Mouse (Mus musculus): ENCODE data around the gene Znrf1. TPM values are rescaled to one million over a fixed set of nuclear protein-coding genes. Genes with fewer than 3 reads are reported as not detected.
A peak's percentile ranks its signal among the peaks of the same experiment; 100 is the strongest.

The Znrf1 gene
- polyA plus RNA-seq, 1 experiment from 2014 or later, result 45.6 TPM

DNA sequence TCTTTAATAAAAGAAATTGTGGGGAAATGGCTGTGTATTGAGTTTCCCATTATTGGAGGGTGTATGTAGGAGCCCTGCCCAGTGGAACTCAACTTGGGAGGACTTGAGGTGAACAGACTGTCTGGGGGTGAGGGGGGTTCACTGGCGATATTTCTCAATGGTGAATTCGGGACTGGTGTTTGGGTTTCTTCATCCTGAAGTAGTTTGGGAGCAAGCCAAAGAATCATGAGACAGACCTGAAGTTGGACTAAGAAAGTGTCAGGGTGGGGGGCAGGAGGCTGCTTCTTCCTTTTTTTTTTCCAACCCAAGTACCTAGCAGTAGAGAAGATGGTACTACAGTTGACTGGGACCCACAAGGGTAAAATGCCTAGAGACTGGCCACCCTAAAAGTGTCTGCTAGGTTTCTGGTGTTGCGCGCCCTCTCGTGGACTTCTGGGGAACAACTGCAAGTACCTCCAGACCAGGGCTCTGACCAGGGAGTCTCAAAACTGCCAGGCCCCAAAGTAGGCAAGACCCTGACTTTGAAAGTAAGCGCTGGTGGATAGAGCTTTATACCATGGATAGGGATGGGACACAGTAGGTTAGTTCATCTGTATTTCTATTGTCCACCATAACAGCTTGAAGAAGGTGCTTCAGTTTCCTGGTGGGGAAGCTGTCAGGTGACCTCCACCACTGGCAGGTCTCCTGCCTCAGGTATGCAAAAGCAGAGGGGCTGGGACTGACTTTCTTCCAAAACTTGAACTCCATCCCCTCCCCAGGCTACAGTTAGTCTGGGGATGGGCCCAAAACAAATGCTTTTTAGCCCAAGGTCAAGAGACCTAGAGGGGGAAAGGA, 90.0 kb downstream of the Znrf1 start:
- Histone ChIP-seq H3K4me1 (ENCODE audit: control insufficient read depth, insufficient read depth, low read length) (no peaks in the 10 kb centered on the region), H3K4me3 (ENCODE audit: low read depth, low read length) (no peak overlapping the region), H3K27me3 (ENCODE audit: control insufficient read depth, insufficient read depth, low read length) (no peaks in the 10 kb centered on the region), H3K9ac (ENCODE audit: low read length) (no peak overlapping the region), H3K4me2 (no peak overlapping the region), H3K9me3 (ENCODE audit: control insufficient read depth, low read length) (no peaks in the 10 kb centered on the region), H3K27ac (ENCODE audit: low read depth, low read length) (no peak overlapping the region), H3K36me3 (ENCODE audit: control insufficient read depth, insufficient read depth, low read length) (no peaks in the 10 kb centered on the region)
- ATAC-seq (ENCODE audit: low FRiP score) (peak; percentile 39; the same call in 1 of the 2 replicates), DNase-seq (ENCODE audit: low spot score, missing footprints) (peak; percentile 97)
- 39% methylated on average over 6 of the region's 6 CpGs for WGBS

DNA sequence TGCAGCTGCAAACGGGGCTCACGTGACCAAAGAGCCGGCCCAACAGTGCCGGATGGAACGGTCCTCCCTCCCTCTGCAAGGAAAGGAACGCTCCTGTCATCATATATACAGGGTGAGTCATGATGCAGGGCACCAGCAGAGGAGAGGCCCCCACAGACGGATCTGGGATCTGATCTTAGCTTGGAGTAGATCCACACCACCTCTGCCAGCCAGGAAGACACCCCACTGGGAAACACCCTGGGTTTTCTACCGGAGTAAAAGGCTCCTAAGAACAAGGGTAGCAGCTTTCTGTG, 90.6 kb downstream of the Znrf1 start:
- H3K4me1 ChIP-seq (ENCODE audit: control insufficient read depth, insufficient read depth, low read length), result no peaks in the 10 kb centered on the region
- H3K4me2 ChIP-seq, result no peak overlapping the region
- no peaks in the 10 kb centered on the region for H3K9me3 ChIP-seq (ENCODE audit: control insufficient read depth, low read length)
- H3K36me3 ChIP-seq (ENCODE audit: control insufficient read depth, insufficient read depth, low read length), result no peaks in the 10 kb centered on the region
- H3K27me3 ChIP-seq (ENCODE audit: control insufficient read depth, insufficient read depth, low read length), result no peaks in the 10 kb centered on the region
- H3K27ac ChIP-seq (ENCODE audit: low read depth, low read length), result no peak overlapping the region
- no peak overlapping the region for H3K4me3 ChIP-seq (ENCODE audit: low read depth, low read length)
- DNase-seq (ENCODE audit: low spot score, missing footprints) (peak; percentile 33), ATAC-seq (ENCODE audit: low FRiP score) (no peak)
- 81% methylated on average over 8 of the region's 8 CpGs for WGBS
- no peak overlapping the region for H3K9ac ChIP-seq (ENCODE audit: low read length)

- DNase-seq (ENCODE audit: low spot score, missing footprints) (no peak), ATAC-seq (ENCODE audit: low FRiP score) (no peak)
- Histone ChIP-seq H3K9me3 (ENCODE audit: control insufficient read depth, low read length) (no peaks in the 10 kb centered on the region), H3K27ac (ENCODE audit: low read depth, low read length) (no peak overlapping the region), H3K4me2 (no peak overlapping the region), H3K36me3 (ENCODE audit: control insufficient read depth, insufficient read depth, low read length) (no peaks in the 10 kb centered on the region), H3K4me1 (ENCODE audit: control insufficient read depth, insufficient read depth, low read length) (no peaks in the 10 kb centered on the region), H3K27me3 (ENCODE audit: control insufficient read depth, insufficient read depth, low read length) (no peaks in the 10 kb centered on the region), H3K9ac (ENCODE audit: low read length) (no peak overlapping the region), H3K4me3 (ENCODE audit: low read depth, low read length) (no peak overlapping the region)
- 89% methylated on average over 14 of the region's 14 CpGs for WGBS
These were observed 91.0 kb downstream of the Znrf1 start for GRCm38 (mm10) chr8:111626933-111627332.

DNA sequence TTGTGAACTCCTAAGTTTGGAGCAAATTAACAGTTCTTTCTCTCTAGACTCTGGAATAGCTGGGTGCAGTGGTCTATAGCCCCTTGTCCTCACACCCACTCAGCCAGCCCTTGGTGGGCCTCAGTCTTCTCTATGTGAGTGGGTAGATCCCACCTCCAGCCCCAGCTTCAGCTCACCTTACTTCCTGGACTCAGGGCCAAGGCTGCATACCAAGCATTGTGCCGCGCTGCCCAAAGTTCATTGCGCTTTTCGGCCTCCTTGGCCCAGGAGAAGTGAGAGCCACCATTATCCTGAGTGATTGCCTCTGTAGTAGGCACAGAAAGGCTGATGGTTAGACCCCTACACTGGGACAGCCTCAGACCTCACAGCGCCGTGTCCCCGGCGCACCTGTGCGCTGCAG, 92.0 kb downstream of the Znrf1 start:
- ATAC-seq (ENCODE audit: low FRiP score) (no peak), DNase-seq (ENCODE audit: low spot score, missing footprints) (no peak)
- Histone ChIP-seq H3K4me2 (no peak overlapping the region), H3K9ac (ENCODE audit: low read length) (no peak overlapping the region), H3K4me3 (ENCODE audit: low read depth, low read length) (no peak overlapping the region), H3K9me3 (ENCODE audit: control insufficient read depth, low read length) (no peaks in the 10 kb centered on the region), H3K27ac (ENCODE audit: low read depth, low read length) (no peak overlapping the region), H3K27me3 (ENCODE audit: control insufficient read depth, insufficient read depth, low read length) (no peaks in the 10 kb centered on the region), H3K4me1 (ENCODE audit: control insufficient read depth, insufficient read depth, low read length) (no peaks in the 10 kb centered on the region), H3K36me3 (ENCODE audit: control insufficient read depth, insufficient read depth, low read length) (no peaks in the 10 kb centered on the region)
- 97% methylated on average over 9 of the region's 9 CpGs for whole genome bisulfite sequencing

DNA sequence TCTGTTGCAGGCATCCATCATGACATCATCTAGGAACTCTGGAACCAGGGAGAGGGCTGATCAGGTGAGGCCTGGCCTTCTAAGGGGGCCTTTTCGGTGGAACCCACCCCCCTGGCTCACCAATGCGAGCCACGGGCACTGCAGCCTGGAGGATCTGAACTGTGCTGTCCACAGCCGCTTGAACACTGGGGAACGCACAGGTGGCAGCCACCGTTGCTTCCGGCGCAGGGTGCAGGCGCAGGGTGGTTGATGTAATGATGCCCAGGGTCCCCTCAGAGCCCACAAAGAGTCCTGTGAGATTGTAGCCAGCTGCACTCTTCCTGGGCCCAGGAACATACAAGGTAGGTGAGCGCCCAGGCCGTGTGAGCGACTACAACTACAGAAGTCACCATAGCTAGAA, 92.5 kb downstream of the Znrf1 start:
- Histone ChIP-seq H3K4me2 (no peak overlapping the region), H3K9ac (ENCODE audit: low read length) (no peak overlapping the region), H3K9me3 (ENCODE audit: control insufficient read depth, low read length) (no peaks in the 10 kb centered on the region), H3K4me3 (ENCODE audit: low read depth, low read length) (no peak overlapping the region), H3K4me1 (ENCODE audit: control insufficient read depth, insufficient read depth, low read length) (no peaks in the 10 kb centered on the region), H3K27me3 (ENCODE audit: control insufficient read depth, insufficient read depth, low read length) (no peaks in the 10 kb centered on the region), H3K36me3 (ENCODE audit: control insufficient read depth, insufficient read depth, low read length) (no peaks in the 10 kb centered on the region), H3K27ac (ENCODE audit: low read depth, low read length) (no peak overlapping the region)
- 95% methylated on average over 12 of the region's 12 CpGs for WGBS
- ATAC-seq (ENCODE audit: low FRiP score) (no peak), DNase-seq (ENCODE audit: low spot score, missing footprints) (peak; percentile 53)

DNA sequence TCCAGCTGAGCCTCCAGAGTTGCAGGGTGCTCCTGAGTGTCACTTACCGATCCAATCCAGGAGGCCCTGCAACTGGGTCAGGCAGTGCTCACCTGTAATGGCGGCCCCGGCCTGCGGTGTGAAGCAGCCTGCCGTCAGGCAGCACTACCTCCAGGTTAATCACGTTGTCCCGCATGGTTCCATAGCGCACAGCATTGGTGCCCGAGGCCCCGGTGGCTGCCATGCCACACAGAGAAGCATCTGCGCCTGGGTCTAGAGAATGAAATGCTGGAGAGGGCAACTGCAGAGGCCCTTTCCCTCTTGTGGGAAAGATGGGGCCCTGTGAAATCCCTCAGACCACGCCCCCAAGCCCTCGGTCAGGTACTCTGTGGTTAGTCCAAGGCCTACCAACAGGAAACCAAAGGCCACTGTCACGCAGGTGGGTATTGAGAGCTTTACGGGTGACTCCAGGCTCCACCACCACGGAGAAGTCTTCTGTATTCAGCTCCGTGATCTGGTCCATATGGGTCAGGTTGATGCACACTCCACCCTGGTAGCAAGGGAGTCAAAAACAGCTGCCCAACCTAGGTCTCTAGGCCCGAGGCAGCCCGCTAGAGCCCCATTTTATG, 93.1 kb downstream of the Znrf1 start:
- Histone ChIP-seq H3K9ac (ENCODE audit: low read length) (no peak overlapping the region), H3K27ac (ENCODE audit: low read depth, low read length) (no peak overlapping the region), H3K4me1 (ENCODE audit: control insufficient read depth, insufficient read depth, low read length) (no peaks in the 10 kb centered on the region), H3K36me3 (ENCODE audit: control insufficient read depth, insufficient read depth, low read length) (no peaks in the 10 kb centered on the region), H3K27me3 (ENCODE audit: control insufficient read depth, insufficient read depth, low read length) (no peaks in the 10 kb centered on the region), H3K4me2 (no peak overlapping the region), H3K4me3 (ENCODE audit: low read depth, low read length) (no peak overlapping the region), H3K9me3 (ENCODE audit: control insufficient read depth, low read length) (no peaks in the 10 kb centered on the region)
- ATAC-seq (ENCODE audit: low FRiP score) (no peak), DNase-seq (ENCODE audit: low spot score, missing footprints) (no peak)
- WGBS, result 89% methylated on average over 19 of the region's 19 CpGs

- Histone ChIP-seq H3K4me1 (ENCODE audit: control insufficient read depth, insufficient read depth, low read length) (no peaks in the 10 kb centered on the region), H3K9ac (ENCODE audit: low read length) (no peak within 1 kb of the TSS), H3K27me3 (ENCODE audit: control insufficient read depth, insufficient read depth, low read length) (no peaks in the 10 kb centered on the region), H3K27ac (ENCODE audit: low read depth, low read length) (no peak within 1 kb of the TSS), H3K4me3 (ENCODE audit: low read depth, low read length) (no peak within 1 kb of the TSS), H3K4me2 (0 out of 2 replicates have a peak within 1 kb of the TSS, but pooled peaks have one; percentile 4), H3K9me3 (ENCODE audit: control insufficient read depth, low read length) (no peaks in the 10 kb centered on the region), H3K36me3 (ENCODE audit: control insufficient read depth, insufficient read depth, low read length) (no peaks in the 10 kb centered on the region)
- ATAC-seq (ENCODE audit: low FRiP score) (no peak), DNase-seq (ENCODE audit: low spot score, missing footprints) (no peak)
- WGBS, result 36% methylated on average over 13 of the region's 13 CpGs
These were observed 94.2 kb downstream of the Znrf1 start, which contains the start of gene Ldhd for GRCm38 (mm10) chr8:111630105-111630521. Gene Ldhd (minus strand): TSS chr8:111630374.

- Histone ChIP-seq H3K9me3 (ENCODE audit: control insufficient read depth, low read length) (no peaks in the 10 kb centered on the region), H3K27ac (ENCODE audit: low read depth, low read length) (no peak overlapping the region), H3K27me3 (ENCODE audit: control insufficient read depth, insufficient read depth, low read length) (no peaks in the 10 kb centered on the region), H3K4me1 (ENCODE audit: control insufficient read depth, insufficient read depth, low read length) (no peaks in the 10 kb centered on the region), H3K4me2 (no peak overlapping the region), H3K4me3 (ENCODE audit: low read depth, low read length) (no peak overlapping the region), H3K36me3 (ENCODE audit: control insufficient read depth, insufficient read depth, low read length) (no peaks in the 10 kb centered on the region), H3K9ac (ENCODE audit: low read length) (no peak overlapping the region)
- WGBS, result 93% methylated on average over 8 of the region's 8 CpGs
- no peak for DNase-seq (ENCODE audit: low spot score, missing footprints)
- no peak for ATAC-seq (ENCODE audit: low FRiP score)
These were observed 95.7 kb downstream of the Znrf1 start for GRCm38 (mm10) chr8:111631589-111631988.

DNA sequence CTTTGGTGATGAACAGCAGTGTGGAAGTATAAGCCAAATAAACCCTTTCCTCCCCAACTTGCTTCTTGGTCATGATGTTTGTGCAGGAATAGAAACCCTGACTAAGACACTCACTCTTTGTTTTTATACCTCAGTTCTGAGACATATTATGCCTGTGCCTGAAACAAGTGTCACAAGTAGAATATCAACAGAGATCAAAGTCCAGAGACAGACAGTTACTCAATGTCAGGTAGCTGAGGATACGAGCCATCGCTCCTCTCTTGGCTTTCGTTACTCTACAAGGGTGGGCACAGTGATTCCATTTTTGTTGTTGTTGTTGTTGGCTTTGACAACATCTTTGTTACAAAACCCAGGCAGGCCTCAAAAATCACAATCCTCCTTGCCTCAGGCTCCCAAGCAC, 97.1 kb downstream of the Znrf1 start:
- H3K36me3 ChIP-seq (ENCODE audit: control insufficient read depth, insufficient read depth, low read length), result no peaks in the 10 kb centered on the region
- H3K4me1 ChIP-seq (ENCODE audit: control insufficient read depth, insufficient read depth, low read length), result no peaks in the 10 kb centered on the region
- ATAC-seq (ENCODE audit: low FRiP score), result no peak
- WGBS, result 91% methylated on average over 3 of the region's 3 CpGs
- no peak for DNase-seq (ENCODE audit: low spot score, missing footprints)
- H3K9ac ChIP-seq (ENCODE audit: low read length), result no peak overlapping the region
- H3K27ac ChIP-seq (ENCODE audit: low read depth, low read length), result no peak overlapping the region
- H3K27me3 ChIP-seq (ENCODE audit: control insufficient read depth, insufficient read depth, low read length), result no peaks in the 10 kb centered on the region
- no peak overlapping the region for H3K4me2 ChIP-seq
- H3K4me3 ChIP-seq (ENCODE audit: low read depth, low read length), result no peak overlapping the region
- H3K9me3 ChIP-seq (ENCODE audit: control insufficient read depth, low read length), result no peaks in the 10 kb centered on the region
